8 mouse cellular contexts compared by ENCODE assay signal in genomic region chr11:119084446-119085278, GRCm38 (mm10). TPM values are rescaled to one million over a fixed set of nuclear protein-coding genes. Genes with fewer than 3 reads are reported as not detected.
DNase-seq lines count a peak whose midpoint lies in the region; ATAC-seq and TF ChIP-seq lines count a peak whose summit lies in the region.

No protein-coding gene starts in this region.

- H3K9me3 ChIP-seq in E14TG2a.4 (ENCODE audit: low read length): no peaks in the 10 kb centered on the region
- H3K9me3 ChIP-seq in heart, embryonic 13.5 days: no peaks in the 10 kb centered on the region
- no peaks in the 10 kb centered on the region for H3K9me3 ChIP-seq in kidney, postnatal 0 days (replicated peaks; ENCODE audit: low read length)
- H3K9me3 ChIP-seq in lung, embryonic 15.5 days: no peaks in the 10 kb centered on the region

- no peak for ATAC-seq in heart, embryonic 13.5 days (ENCODE audit: extremely low read depth, insufficient number of reproducible peaks, low FRiP score, low TSS enrichment)
- no peak for ATAC-seq in kidney, postnatal 0 days (replicated peaks; ENCODE audit: low FRiP score, low read depth)
- no peak for ATAC-seq in lung, embryonic 15.5 days (ENCODE audit: borderline replicate concordance, extremely low read depth, low FRiP score, low TSS enrichment)

- 3% methylated on average over 18 of the region's 18 CpGs for WGBS in heart, embryonic 13.5 days
- 3% methylated on average over 18 of the region's 18 CpGs for WGBS in kidney, postnatal 0 days
- WGBS in lung, embryonic 15.5 days: under 1% methylated on average over 18 of the region's 18 CpGs

- peak overlapping the region; percentile 86 for H3K4me2 ChIP-seq in heart, embryonic 13.5 days
- H3K4me2 ChIP-seq in kidney, postnatal 0 days (ENCODE audit: low read length): peak overlapping the region; percentile 78
- peak overlapping the region; percentile 82 for H3K4me2 ChIP-seq in lung, embryonic 15.5 days

- peaks cover 94% of the 10 kb centered on the region for H3K27me3 ChIP-seq in E14TG2a.4 (ENCODE audit: insufficient read depth, low read length)
- peaks cover 61% of the 10 kb centered on the region for H3K27me3 ChIP-seq in heart, embryonic 13.5 days (replicated peaks)
- H3K27me3 ChIP-seq in kidney, postnatal 0 days (ENCODE audit: insufficient read depth, low read length): peaks cover 24% of the 10 kb centered on the region
- peaks cover 25% of the 10 kb centered on the region for H3K27me3 ChIP-seq in lung, embryonic 15.5 days

- peak overlapping the region; percentile 81 for H3K4me3 ChIP-seq in E14TG2a.4 (replicated peaks; ENCODE audit: low read length)
- peak overlapping the region; percentile 73 for H3K4me3 ChIP-seq in heart, embryonic 13.5 days
- peak overlapping the region; percentile 88 for H3K4me3 ChIP-seq in kidney, postnatal 0 days (replicated peaks; ENCODE audit: low read depth, low read length)
- H3K4me3 ChIP-seq in lung, embryonic 15.5 days: peak overlapping the region; percentile 83

- peak overlapping the region; percentile 90 for H3K9ac ChIP-seq in heart, embryonic 13.5 days
- H3K9ac ChIP-seq in kidney, postnatal 0 days (ENCODE audit: low read depth, low read length): peak overlapping the region; percentile 85
- peak overlapping the region; percentile 98 for H3K9ac ChIP-seq in lung, embryonic 15.5 days

- H3K4me1 ChIP-seq in E14TG2a.4 (replicated peaks; ENCODE audit: low read depth, low read length): peaks cover 79% of the 10 kb centered on the region
- H3K4me1 ChIP-seq in heart, embryonic 13.5 days: peaks cover 79% of the 10 kb centered on the region
- peaks cover 47% of the 10 kb centered on the region for H3K4me1 ChIP-seq in kidney, postnatal 0 days (replicated peaks; ENCODE audit: insufficient read depth, low read length)
- H3K4me1 ChIP-seq in lung, embryonic 15.5 days: peaks cover 79% of the 10 kb centered on the region

- no peaks in the 10 kb centered on the region for H3K36me3 ChIP-seq in E14TG2a.4 (ENCODE audit: insufficient read depth, low read length)
- H3K36me3 ChIP-seq in heart, embryonic 13.5 days: peaks cover 31% of the 10 kb centered on the region
- H3K36me3 ChIP-seq in kidney, postnatal 0 days (ENCODE audit: insufficient read depth, low read length): peaks cover 19% of the 10 kb centered on the region
- H3K36me3 ChIP-seq in lung, embryonic 15.5 days: peaks cover 21% of the 10 kb centered on the region

- TF ChIP-seq CTCF in E14TG2a.4 (conservative IDR thresholded peaks at IDR 0.05; ENCODE audit: low read length): no peak
- TF ChIP-seq CTCF in kidney, postnatal 0 days (IDR thresholded peaks at IDR 0.05; ENCODE audit: low read depth): no peak

- peak; percentile 51 for DNase-seq in 3T3-L1 (ENCODE audit: low read depth, low spot score)
- DNase-seq in cerebellum, postnatal 36 days: peak; percentile 43 to 50
- DNase-seq in kidney, postnatal 0 days (ENCODE audit: low spot score): peak; percentile 59
- peak; percentile 65 for DNase-seq in right cerebral cortex, postnatal 4 days
- no peak for DNase-seq in frontal cortex, postnatal 25 days (ENCODE audit: low spot score in 2 of 2)

- H3K27ac ChIP-seq in heart, embryonic 13.5 days (replicated peaks): peak overlapping the region; percentile 98
- H3K27ac ChIP-seq in kidney, postnatal 0 days: peak overlapping the region; percentile 98
- H3K27ac ChIP-seq in lung, embryonic 15.5 days: peak overlapping the region; percentile 99

RNA-seq across cellular contexts. Expression of gene Cbx4, which starts 1.4 kb away (rescaled TPM):
- polyA plus RNA-seq in heart, embryonic 13.5 days (2015; fragmentation: Nextera tagmentation; extraction: Ambion mirVana): 8.0 and 9.5 TPM in 2 replicates
- 8.0 and 9.7 TPM in 2 replicates for polyA plus RNA-seq in kidney, postnatal 0 days (2015; fragmentation: Nextera tagmentation; extraction: Ambion mirVana)
- polyA plus RNA-seq in lung, embryonic 15.5 days (2015; fragmentation: Nextera tagmentation; extraction: Ambion mirVana): 13.3 and 14.1 TPM in 2 replicates

RNA-seq across cellular contexts. Expression of gene Cbx8, which starts 43.9 kb away (rescaled TPM):
- polyA plus RNA-seq in heart, embryonic 13.5 days (2015; fragmentation: Nextera tagmentation; extraction: Ambion mirVana): 6.1 and 7.0 TPM in 2 replicates
- polyA plus RNA-seq in kidney, postnatal 0 days (2015; fragmentation: Nextera tagmentation; extraction: Ambion mirVana): 6.1 and 7.7 TPM in 2 replicates
- polyA plus RNA-seq in lung, embryonic 15.5 days (2015; fragmentation: Nextera tagmentation; extraction: Ambion mirVana): 9.4 and 11.3 TPM in 2 replicates

Comparison
In these comparisons a context has a peak if more than half of its experiments do, and no peak if none do; other contexts are left out.
1. DNase-seq: peak in 3T3-L1 (single experiment), cerebellum, postnatal 36 days (2 of 2), kidney, postnatal 0 days (single experiment) and right cerebral cortex, postnatal 4 days (single experiment); none in frontal cortex, postnatal 25 days (0 of 2).
2. Peak in every context shown above with its lines, with median percentiles within 50 percentile points of each other: H3K4me3 ChIP-seq, H3K27ac ChIP-seq, H3K4me2 ChIP-seq and H3K9ac ChIP-seq.